Mouse (Mus musculus) olfactory bulb, adult 2 months (tissue): Measurements from ENCODE around the gene Dguok.

Experiments
- CTCF ChIP-seq: fragments of 200-500 bp; IDR thresholded peaks from 2 replicates; pipeline ENCODE4 v1.5.1; 2012; ENCODE audit warnings: low read depth, mild to moderate bottlenecking, low read length, moderate library complexity; ENCODE audit not compliant: insufficient read depth
- POLR2A ChIP-seq: fragments of 200-500 bp; IDR thresholded peaks from 2 replicates; pipeline ENCODE4 v1.6.1; 2012; ENCODE audit warnings: mild to moderate bottlenecking, low read depth, low read length, moderate library complexity; ENCODE audit not compliant: insufficient read depth

- TF ChIP-seq CTCF (no peak), POLR2A (no peak)
Observed at GRCm38 (mm10) chr6:83548346-83548745, 41.6 kb upstream of the Dguok start.
